Comparison of ENCODE assay signal across 8 mouse cellular contexts in the genomic region with DNA sequence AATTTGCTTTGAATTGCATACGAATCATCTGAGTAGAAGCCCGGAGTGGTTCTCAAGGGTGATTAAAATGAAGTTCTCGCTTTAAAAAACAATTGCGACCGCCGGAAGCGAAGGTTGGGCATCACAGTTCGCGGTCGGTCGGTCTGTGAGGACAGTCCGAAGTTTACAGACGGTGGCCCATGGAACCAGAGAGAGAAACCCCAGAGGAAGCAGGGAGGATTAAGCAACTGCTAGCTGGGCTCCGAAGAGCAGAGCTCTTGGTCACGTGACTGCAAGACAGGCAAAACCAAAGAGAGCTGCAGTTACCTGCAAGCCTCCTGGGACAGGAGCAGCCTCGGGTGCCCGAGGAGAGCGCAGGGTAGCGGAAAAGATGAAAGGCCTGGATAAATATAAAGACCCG.
DNase-seq lines count a peak whose midpoint lies in the region; ATAC-seq and TF ChIP-seq lines count a peak whose summit lies in the region.

No protein-coding gene starts in this region.

- H3K4me3 ChIP-seq in neural tube, embryonic 11.5 days (ENCODE audit: low read depth, low read length) = peak overlapping the region; percentile 22; the same call in 1 of the 2 replicates
- peak overlapping the region; percentile 16; the same call in 1 of the 2 replicates for H3K4me3 ChIP-seq in hindbrain, postnatal 0 days (ENCODE audit: low read length)
- H3K4me3 ChIP-seq in liver, embryonic 15.5 days (replicated peaks) = no peak overlapping the region

- H3K9me3 ChIP-seq in neural tube, embryonic 11.5 days (ENCODE audit: control insufficient read depth, low read length) = no peaks in the 10 kb centered on the region
- no peaks in the 10 kb centered on the region for H3K9me3 ChIP-seq in hindbrain, postnatal 0 days (ENCODE audit: low read length)
- no peaks in the 10 kb centered on the region for H3K9me3 ChIP-seq in liver, embryonic 15.5 days (replicated peaks)

- H3K36me3 ChIP-seq in neural tube, embryonic 11.5 days (ENCODE audit: control insufficient read depth, insufficient read depth, low read length) = no peaks in the 10 kb centered on the region
- H3K36me3 ChIP-seq in hindbrain, postnatal 0 days (ENCODE audit: insufficient read depth, low read length) = no peaks in the 10 kb centered on the region
- H3K36me3 ChIP-seq in liver, embryonic 15.5 days (replicated peaks) = no peaks in the 10 kb centered on the region

- H3K27me3 ChIP-seq in neural tube, embryonic 11.5 days (ENCODE audit: control insufficient read depth, insufficient read depth, low read length) = no peaks in the 10 kb centered on the region
- H3K27me3 ChIP-seq in hindbrain, postnatal 0 days (ENCODE audit: insufficient read depth, low read length) = no peaks in the 10 kb centered on the region
- H3K27me3 ChIP-seq in liver, embryonic 15.5 days = no peaks in the 10 kb centered on the region

- no peak for TF ChIP-seq CTCF in hindbrain, postnatal 0 days (IDR thresholded peaks at IDR 0.05; ENCODE audit: low read depth)

- no peak overlapping the region for H3K27ac ChIP-seq in neural tube, embryonic 11.5 days (ENCODE audit: low read depth, low read length)
- no peak overlapping the region for H3K27ac ChIP-seq in hindbrain, postnatal 0 days
- no peak overlapping the region for H3K27ac ChIP-seq in liver, embryonic 15.5 days (replicated peaks)

- WGBS in neural tube, embryonic 11.5 days = 20% methylated on average over 20 of the region's 20 CpGs
- 24% methylated on average over 20 of the region's 20 CpGs for WGBS in hindbrain, postnatal 0 days
- 18% methylated on average over 20 of the region's 20 CpGs for WGBS in liver, embryonic 15.5 days (ENCODE audit: insufficient replicate concordance)

- H3K9ac ChIP-seq in neural tube, embryonic 11.5 days (ENCODE audit: low read length) = no peak overlapping the region
- no peak overlapping the region for H3K9ac ChIP-seq in hindbrain, postnatal 0 days (replicated peaks; ENCODE audit: low read length)
- no peak overlapping the region for H3K9ac ChIP-seq in liver, embryonic 15.5 days

- peak overlapping the region; percentile 32 for H3K4me2 ChIP-seq in neural tube, embryonic 11.5 days (ENCODE audit: low read depth)
- H3K4me2 ChIP-seq in hindbrain, postnatal 0 days (ENCODE audit: low read depth, low read length) = peak overlapping the region; percentile 50
- H3K4me2 ChIP-seq in liver, embryonic 15.5 days = peak overlapping the region; percentile 35

- peaks cover 11% of the 10 kb centered on the region for H3K4me1 ChIP-seq in neural tube, embryonic 11.5 days (ENCODE audit: control insufficient read depth, insufficient read depth, low read length)
- H3K4me1 ChIP-seq in hindbrain, postnatal 0 days (ENCODE audit: insufficient read depth, low read length) = no peaks in the 10 kb centered on the region
- H3K4me1 ChIP-seq in liver, embryonic 15.5 days (replicated peaks) = no peaks in the 10 kb centered on the region

- DNase-seq in neural tube, embryonic 11.5 days (ENCODE audit: low spot score) = no peak
- DNase-seq in neural tube, embryonic 10.5 days (ENCODE audit: extremely low spot score, low spot score) = no peak
- peak; percentile 38 for DNase-seq in hindbrain, postnatal 0 days (ENCODE audit: low spot score)
- peak; percentile 56 for DNase-seq in retina, postnatal 1 day
- no peak for DNase-seq in spleen, adult 18-20 months
- no peak for DNase-seq in B cell, adult 2 months
- no peak for DNase-seq in adrenal gland, postnatal 25 days

- no peak for ATAC-seq in neural tube, embryonic 11.5 days (ENCODE audit: insufficient read depth, low FRiP score, low TSS enrichment)
- no peak for ATAC-seq in hindbrain, postnatal 0 days
- peak; percentile 44 for ATAC-seq in liver, embryonic 15.5 days (ENCODE audit: insufficient read depth)

Comparison
In these comparisons a context has a peak if more than half of its experiments do, and no peak if none do; other contexts are left out.
1. DNase-seq: peak in hindbrain, postnatal 0 days (single experiment) and retina, postnatal 1 day (single experiment); none in neural tube, embryonic 11.5 days (single experiment), neural tube, embryonic 10.5 days (single experiment), spleen, adult 18-20 months (0 of 2), B cell, adult 2 months (0 of 2) and adrenal gland, postnatal 25 days (single experiment).
2. Peak in every context shown above with its lines, with median percentiles within 50 percentile points of each other: H3K4me2 ChIP-seq.